Mouse (Mus musculus): ENCODE measurements at regions not wholly inside any gene's neighbourhood (a gene's known extent, or its start where the extent isn't known, plus 50 kb on each side); places are given as distances from the start of the nearest gene placed in this dataset.

DNA sequence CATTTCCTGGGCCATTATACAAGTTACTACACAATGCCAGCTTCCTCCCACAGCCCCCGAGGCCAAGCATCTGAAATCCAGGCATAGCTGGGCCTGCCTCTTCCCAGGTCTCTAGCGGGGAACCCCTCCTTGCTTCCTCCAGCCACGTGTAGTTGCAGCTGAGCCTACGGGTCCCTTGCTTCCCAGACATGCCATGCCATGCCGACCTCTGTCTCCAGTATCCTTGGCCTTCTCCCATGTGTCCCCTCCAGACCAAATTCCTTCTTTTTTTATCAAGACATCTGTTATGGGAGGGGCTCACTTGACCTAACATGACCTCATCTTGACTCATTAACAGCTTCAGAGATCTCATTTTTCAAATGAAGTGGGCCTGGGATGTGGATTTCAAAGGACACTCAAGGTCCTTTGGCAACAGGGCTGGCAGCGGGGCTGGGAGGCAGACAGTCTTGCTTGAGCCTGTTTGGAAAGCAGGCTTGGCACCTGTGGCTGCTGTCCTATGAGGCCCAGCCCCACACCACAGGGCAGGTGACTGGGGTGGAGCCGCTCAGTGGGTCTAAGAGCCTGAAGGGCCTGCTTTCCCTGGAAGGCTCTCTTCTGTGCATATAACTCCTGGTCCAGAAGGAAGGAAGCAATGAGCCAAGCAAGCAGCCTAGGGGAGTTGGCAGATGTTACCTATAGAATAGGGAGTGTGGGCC, 117.7 kb upstream of the Unc5b start:
- H3K4me1 ChIP-seq (ENCODE audit: control insufficient read depth, insufficient read depth, low read length) = no peaks in the 10 kb centered on the region
- H3K27ac ChIP-seq (ENCODE audit: insufficient read depth, low read length) = no peak overlapping the region
- no peak overlapping the region for H3K4me3 ChIP-seq (ENCODE audit: insufficient read depth, low read length)
- TF ChIP-seq CTCF (IDR thresholded peaks at IDR 0.05; ENCODE audit: extremely low read depth, insufficient read depth, low read length) (no peak), POLR2A (IDR thresholded peaks at IDR 0.05; ENCODE audit: extremely low read depth, insufficient read depth, low read length) (no peak)

- TF ChIP-seq POLR2A (IDR thresholded peaks at IDR 0.05; ENCODE audit: extremely low read depth, insufficient read depth, low read length) (no peak), CTCF (IDR thresholded peaks at IDR 0.05; ENCODE audit: extremely low read depth, insufficient read depth, low read length) (no peak)
- no peak overlapping the region for H3K4me3 ChIP-seq (ENCODE audit: insufficient read depth, low read length)
- no peaks in the 10 kb centered on the region for H3K4me1 ChIP-seq (ENCODE audit: control insufficient read depth, insufficient read depth, low read length)
- no peak overlapping the region for H3K27ac ChIP-seq (ENCODE audit: insufficient read depth, low read length)
Observed at GRCm38 (mm10) chr10:60943074-60943473, 111.7 kb upstream of the Unc5b start.

- Histone ChIP-seq H3K4me1 (ENCODE audit: control insufficient read depth, insufficient read depth, low read length) (no peaks in the 10 kb centered on the region), H3K27ac (ENCODE audit: insufficient read depth, low read length) (no peak overlapping the region), H3K4me3 (ENCODE audit: insufficient read depth, low read length) (no peak overlapping the region)
- TF ChIP-seq POLR2A (IDR thresholded peaks at IDR 0.05; ENCODE audit: extremely low read depth, insufficient read depth, low read length) (no peak), CTCF (IDR thresholded peaks at IDR 0.05; ENCODE audit: extremely low read depth, insufficient read depth, low read length) (no peak)
Observed at GRCm38 (mm10) chr10:60938749-60939148, 107.4 kb upstream of the Unc5b start.

DNA sequence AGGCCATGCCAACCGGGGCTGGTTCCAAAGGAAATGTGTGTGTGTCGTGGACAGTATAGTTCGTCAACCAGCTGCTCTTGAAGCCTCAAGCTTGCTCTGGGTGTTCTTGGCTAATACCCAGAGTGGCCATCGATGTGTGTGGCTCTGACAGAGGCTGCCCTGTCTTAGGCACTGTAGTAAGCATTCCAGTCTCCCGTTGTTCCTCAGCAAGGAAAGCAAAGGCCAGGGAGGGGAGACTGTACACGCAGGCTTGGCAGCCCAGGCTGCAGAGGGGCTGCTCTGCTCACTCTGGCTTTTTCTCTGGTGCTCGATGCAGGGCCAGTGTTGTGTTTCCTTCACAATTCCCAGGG, 106.1 kb upstream of the Unc5b start:
- H3K27ac ChIP-seq (ENCODE audit: insufficient read depth, low read length) = no peak overlapping the region

DNA sequence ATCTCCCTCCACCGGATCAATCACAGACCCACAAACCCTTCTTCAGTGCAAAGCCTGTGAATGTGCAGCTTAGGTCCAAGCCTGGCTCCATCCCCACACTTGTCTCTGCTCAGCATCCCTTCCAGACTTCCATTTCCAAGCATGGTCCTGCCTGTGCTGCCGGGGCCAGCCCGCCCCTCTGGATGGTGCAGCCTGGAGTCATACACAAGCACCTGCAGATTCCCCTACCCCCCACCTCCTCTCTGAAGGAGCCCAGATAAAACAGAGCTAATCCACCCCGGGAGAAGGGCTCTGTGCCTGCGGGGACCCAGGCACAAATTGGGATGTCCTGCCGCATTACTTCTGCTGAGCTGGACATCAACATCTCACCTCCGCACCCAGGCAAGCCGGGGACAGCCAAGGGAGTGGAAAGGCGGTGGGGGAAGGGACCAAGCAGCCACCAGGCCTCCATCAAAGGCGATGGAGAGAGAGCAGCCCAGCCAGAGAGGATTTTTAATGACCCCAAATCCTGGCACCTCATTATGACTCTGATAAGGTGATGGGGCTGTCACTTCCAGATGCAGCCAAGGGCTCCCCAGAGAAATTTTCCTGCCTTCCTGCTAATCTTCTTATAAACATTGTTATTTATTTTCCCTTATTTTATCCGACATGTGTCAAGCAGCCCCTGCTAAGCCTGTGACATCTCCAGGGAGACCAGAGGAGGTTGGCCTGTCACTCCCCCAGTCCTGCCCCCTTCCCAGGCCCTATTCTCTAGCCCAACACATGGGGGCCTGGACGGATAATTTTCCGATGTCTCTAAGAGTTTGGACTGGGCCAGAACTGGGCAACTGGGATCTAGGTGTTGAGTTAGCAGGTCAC, 105.5 kb upstream of the Unc5b start:
- Histone ChIP-seq H3K4me3 (ENCODE audit: insufficient read depth, low read length) (no peak overlapping the region), H3K27ac (ENCODE audit: insufficient read depth, low read length) (no peak overlapping the region)
- no peak for TF ChIP-seq CTCF (IDR thresholded peaks at IDR 0.05; ENCODE audit: extremely low read depth, insufficient read depth, low read length)
- TF ChIP-seq POLR2A (IDR thresholded peaks at IDR 0.05; ENCODE audit: extremely low read depth, insufficient read depth, low read length) = no peak

More for the DNA sequence above, 106.1 kb upstream of the Unc5b start:
- Histone ChIP-seq H3K4me1 (ENCODE audit: control insufficient read depth, insufficient read depth, low read length) (no peaks in the 10 kb centered on the region), H3K4me3 (ENCODE audit: insufficient read depth, low read length) (no peak overlapping the region)
- no peak for TF ChIP-seq POLR2A (IDR thresholded peaks at IDR 0.05; ENCODE audit: extremely low read depth, insufficient read depth, low read length)
- TF ChIP-seq CTCF (IDR thresholded peaks at IDR 0.05; ENCODE audit: extremely low read depth, insufficient read depth, low read length) = no peak

GRCm38 (mm10) chr10:60934297-60935286, 103.2 kb upstream of the Unc5b start:
- TF ChIP-seq POLR2A (IDR thresholded peaks at IDR 0.05; ENCODE audit: extremely low read depth, insufficient read depth, low read length) = no peak
- TF ChIP-seq CTCF (IDR thresholded peaks at IDR 0.05; ENCODE audit: extremely low read depth, insufficient read depth, low read length) = no peak
- H3K4me1 ChIP-seq (ENCODE audit: control insufficient read depth, insufficient read depth, low read length) = no peaks in the 10 kb centered on the region
- H3K27ac ChIP-seq (ENCODE audit: insufficient read depth, low read length) = no peak overlapping the region
- H3K4me3 ChIP-seq (ENCODE audit: insufficient read depth, low read length) = no peak overlapping the region

More for the DNA sequence above, 105.5 kb upstream of the Unc5b start:
- H3K4me1 ChIP-seq (ENCODE audit: control insufficient read depth, insufficient read depth, low read length) = no peaks in the 10 kb centered on the region

- Histone ChIP-seq H3K27ac (ENCODE audit: insufficient read depth, low read length) (no peak overlapping the region), H3K4me1 (ENCODE audit: control insufficient read depth, insufficient read depth, low read length) (no peaks in the 10 kb centered on the region), H3K4me3 (ENCODE audit: insufficient read depth, low read length) (no peak overlapping the region)
- no peak for TF ChIP-seq POLR2A (IDR thresholded peaks at IDR 0.05; ENCODE audit: extremely low read depth, insufficient read depth, low read length)
- no peak for TF ChIP-seq CTCF (IDR thresholded peaks at IDR 0.05; ENCODE audit: extremely low read depth, insufficient read depth, low read length)
Observed at GRCm38 (mm10) chr10:60933891-60934290, 102.5 kb upstream of the Unc5b start.

DNA sequence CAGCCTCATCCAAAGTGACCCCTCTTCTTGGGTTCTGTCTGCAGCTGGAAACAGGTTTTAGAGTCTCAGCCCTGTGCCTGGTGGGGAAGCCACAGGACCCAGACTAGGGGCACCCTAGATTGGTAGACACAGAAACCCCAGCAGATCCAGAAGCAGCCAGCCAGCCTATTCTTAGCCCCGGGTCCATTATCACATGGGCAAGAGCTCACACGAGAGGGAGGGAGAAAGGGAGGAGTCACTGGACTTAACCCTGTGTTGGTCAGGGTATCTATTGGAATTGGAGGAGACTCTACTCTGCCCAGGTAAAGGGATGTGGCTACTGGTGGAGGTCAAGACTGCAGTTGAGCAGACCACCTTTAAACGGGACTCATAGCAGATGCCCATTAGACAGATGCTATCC, 101.5 kb upstream of the Unc5b start:
- H3K4me1 ChIP-seq (ENCODE audit: control insufficient read depth, insufficient read depth, low read length) = no peaks in the 10 kb centered on the region
- TF ChIP-seq CTCF (IDR thresholded peaks at IDR 0.05; ENCODE audit: extremely low read depth, insufficient read depth, low read length) = no peak
- no peak for TF ChIP-seq POLR2A (IDR thresholded peaks at IDR 0.05; ENCODE audit: extremely low read depth, insufficient read depth, low read length)
- no peak overlapping the region for H3K27ac ChIP-seq (ENCODE audit: insufficient read depth, low read length)

DNA sequence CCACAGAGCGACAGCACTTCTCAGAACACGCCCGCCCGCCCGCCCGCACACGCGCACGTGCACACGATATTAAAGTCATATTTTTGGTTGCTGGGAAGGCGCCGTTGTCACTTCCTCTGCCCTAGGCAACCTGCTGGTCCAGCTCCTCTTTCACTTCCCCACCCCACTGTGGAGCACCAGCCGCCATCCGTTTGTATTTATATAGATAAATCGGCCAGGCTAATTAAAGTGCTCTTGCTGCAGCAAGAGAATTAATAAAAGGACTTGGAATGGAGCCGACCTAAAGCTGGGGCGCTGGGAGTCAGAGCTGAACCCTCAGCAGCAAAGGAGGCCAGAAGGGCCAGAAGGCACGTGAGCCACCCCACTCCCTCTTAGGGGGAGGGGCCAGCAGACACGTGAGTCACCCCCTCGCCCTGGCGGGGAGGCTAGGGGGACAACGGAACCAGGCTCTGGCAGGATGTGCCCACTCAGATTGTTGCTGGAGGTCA, 100.6 kb upstream of the Unc5b start:
- no peak for TF ChIP-seq POLR2A (IDR thresholded peaks at IDR 0.05; ENCODE audit: extremely low read depth, insufficient read depth, low read length)
- no peak for TF ChIP-seq CTCF (IDR thresholded peaks at IDR 0.05; ENCODE audit: extremely low read depth, insufficient read depth, low read length)
- Histone ChIP-seq H3K27ac (ENCODE audit: insufficient read depth, low read length) (no peak overlapping the region), H3K4me1 (ENCODE audit: control insufficient read depth, insufficient read depth, low read length) (no peaks in the 10 kb centered on the region), H3K4me3 (ENCODE audit: insufficient read depth, low read length) (no peak overlapping the region)

More for the DNA sequence above, 101.5 kb upstream of the Unc5b start:
- H3K4me3 ChIP-seq (ENCODE audit: insufficient read depth, low read length) = no peak overlapping the region
